Mouse (Mus musculus) CH12.LX (cell line): ENCODE data around the gene Dnah3. TPM values are rescaled to one million over a fixed set of nuclear protein-coding genes. Genes with fewer than 3 reads are reported as not detected.

Source experiments
- DNase-seq: peaks from one replicate; pipeline ENCODE4 v3.0.0-alpha.2; 2013; ENCODE audit errors: extremely low read depth
- H3K27ac ChIP-seq: 2 replicates; pipeline ENCODE4 v1.5.1; 2012; ENCODE audit warnings: low read depth, mild to moderate bottlenecking, control low read depth, moderate library complexity; ENCODE audit not compliant: insufficient read depth
- H3K27me3 ChIP-seq: replicated peaks from 2 replicates; pipeline ENCODE3; 2012; ENCODE audit warnings: inconsistent platforms
- H3K36me3 ChIP-seq, 2 experiments: replicated peaks in 1 of 2; 2 replicates each; pipeline versions ENCODE3 to v1.6.1; 2012; ENCODE audit warnings: inconsistent platforms in 1 of 2, low read length in 1 of 2, mild to moderate bottlenecking in 1 of 2, mixed read lengths in 1 of 2, moderate library complexity in 1 of 2; ENCODE audit not compliant: control insufficient read depth in 1 of 2, insufficient read depth in 1 of 2
- H3K4me1 ChIP-seq, 2 experiments: 2 replicates each; pipeline ENCODE4 v1.6.1; 2012; ENCODE audit warnings: inconsistent platforms in 1 of 2, moderate library complexity in 1 of 2; ENCODE audit not compliant: insufficient read depth in 2 of 2, control insufficient read depth in 1 of 2
- H3K4me2 ChIP-seq: 2 replicates; pipeline ENCODE4 v1.6.1; 2012; ENCODE audit warnings: low read depth, mild to moderate bottlenecking, control low read depth; ENCODE audit not compliant: poor library complexity, insufficient read depth, severe bottlenecking
- H3K4me3 ChIP-seq, 3 experiments: fragments of 150-350 bp in 1 of 3; sonication (generic) in 1 of 3; replicated peaks in 1 of 3; 2 replicates each; pipeline versions ENCODE3 to v1.5.1; 2011 to 2012; ENCODE audit warnings: low read depth in 2 of 3, low read length in 2 of 3, mild to moderate bottlenecking in 2 of 3, moderate library complexity in 2 of 3, control low read depth in 1 of 3, improper control_type of control experiment in 1 of 3, inconsistent platforms in 1 of 3, mixed read lengths in 1 of 3; ENCODE audit not compliant: poor library complexity in 1 of 3
- H3K79me2 ChIP-seq: replicated peaks from 2 replicates; pipeline ENCODE4 v1.6.1; 2012; ENCODE audit warnings: mild to moderate bottlenecking, moderate library complexity; ENCODE audit not compliant: control insufficient read depth, poor library complexity, insufficient read depth, severe bottlenecking; ENCODE audit errors: extremely low read depth
- H3K9ac ChIP-seq: 2 replicates; pipeline ENCODE4 v1.6.1; 2012; ENCODE audit warnings: low read depth, mild to moderate bottlenecking, control low read depth, moderate library complexity; ENCODE audit not compliant: insufficient read depth
- H3K9me3 ChIP-seq: replicated peaks from 2 replicates; pipeline ENCODE3; 2012; ENCODE audit warnings: low read length, inconsistent platforms, mixed read lengths
- BHLHE40 ChIP-seq: IDR thresholded peaks from 2 replicates; pipeline ENCODE4 v1.6.1; 2011; ENCODE audit warnings: mild to moderate bottlenecking, low read depth, low read length, improper control_type of control experiment
- CHD2 ChIP-seq: IDR thresholded peaks from 2 replicates; pipeline ENCODE4 v1.6.1; 2011; ENCODE audit warnings: low read length, improper control_type of control experiment
- CTCF ChIP-seq, 2 experiments: IDR thresholded peaks in 1 of 2; conservative IDR thresholded peaks in 1 of 2; 2 replicates each; pipeline ENCODE4 v1.5.1; 2011 to 2012; ENCODE audit warnings: low read depth in 2 of 2, low read length in 2 of 2, improper control_type of control experiment in 1 of 2, inconsistent platforms in 1 of 2, mild to moderate bottlenecking in 1 of 2, moderate library complexity in 1 of 2
- E2F4 ChIP-seq: IDR thresholded peaks from 2 replicates; pipeline ENCODE4 v1.6.1; 2011; ENCODE audit warnings: low read depth, low read length, improper control_type of control experiment; ENCODE audit not compliant: insufficient replicate concordance
- ELF1 ChIP-seq: IDR thresholded peaks from 2 replicates; pipeline ENCODE4 v1.6.1; 2014; ENCODE audit warnings: low read depth, mild to moderate bottlenecking, inconsistent platforms, low read length, improper control_type of control experiment
- HCFC1 ChIP-seq: IDR thresholded peaks from 2 replicates; pipeline ENCODE4 v1.6.1; 2012; ENCODE audit warnings: low read depth, mild to moderate bottlenecking, inconsistent platforms, low read length, improper control_type of control experiment
- JUN ChIP-seq: IDR thresholded peaks from 2 replicates; pipeline ENCODE4 v1.6.1; 2011; ENCODE audit warnings: low read depth, mild to moderate bottlenecking, low read length, improper control_type of control experiment, moderate library complexity; ENCODE audit not compliant: insufficient read depth
- JUND ChIP-seq: conservative IDR thresholded peaks from 2 replicates; pipeline ENCODE4 v1.6.1; 2011; ENCODE audit warnings: low read depth, low read length, improper control_type of control experiment
- KAT2A ChIP-seq: IDR thresholded peaks from 2 replicates; pipeline ENCODE4 v1.6.1; 2012; ENCODE audit warnings: low read length, improper control_type of control experiment, inconsistent platforms; ENCODE audit not compliant: insufficient replicate concordance
- MAFK ChIP-seq: IDR thresholded peaks from 2 replicates; pipeline ENCODE4 v1.6.1; 2011; ENCODE audit warnings: low read length, improper control_type of control experiment; ENCODE audit not compliant: insufficient replicate concordance
- MAX ChIP-seq: IDR thresholded peaks from 2 replicates; pipeline ENCODE4 v1.6.1; 2011; ENCODE audit warnings: low read length, improper control_type of control experiment
- MXI1 ChIP-seq: IDR thresholded peaks from 2 replicates; pipeline ENCODE4 v1.6.1; 2011; ENCODE audit warnings: mild to moderate bottlenecking, low read depth, low read length, improper control_type of control experiment
- POLR2A ChIP-seq: IDR thresholded peaks from 2 replicates; pipeline ENCODE4 v1.6.1; 2011; ENCODE audit warnings: low read depth, mild to moderate bottlenecking, improper control_type of control experiment, low read length
- TBP ChIP-seq: conservative IDR thresholded peaks from 2 replicates; pipeline ENCODE4 v1.6.1; 2011; ENCODE audit warnings: low read depth, low read length, improper control_type of control experiment
- TCF12 ChIP-seq: IDR thresholded peaks from 2 replicates; pipeline ENCODE4 v1.6.1; 2014; ENCODE audit warnings: low read depth, mild to moderate bottlenecking, inconsistent platforms, low read length, improper control_type of control experiment
- UBTF ChIP-seq: IDR thresholded peaks from 2 replicates; pipeline ENCODE4 v1.6.1; 2012; ENCODE audit warnings: low read depth, mild to moderate bottlenecking, inconsistent platforms, low read length, improper control_type of control experiment, moderate library complexity
- USF1 ChIP-seq: IDR thresholded peaks from 2 replicates; pipeline ENCODE4 v1.6.1; 2014; ENCODE audit warnings: low read depth, mild to moderate bottlenecking, inconsistent platforms, low read length, improper control_type of control experiment
- USF2 ChIP-seq: conservative IDR thresholded peaks from 2 replicates; pipeline ENCODE4 v1.6.1; 2011; ENCODE audit warnings: low read depth, low read length, improper control_type of control experiment
- ZC3H11A ChIP-seq: IDR thresholded peaks from 2 replicates; pipeline ENCODE4 v1.6.1; 2012; ENCODE audit warnings: low read depth, mild to moderate bottlenecking, inconsistent platforms, low read length, improper control_type of control experiment
- ZMIZ1 ChIP-seq: IDR thresholded peaks from 2 replicates; pipeline ENCODE4 v1.6.1; 2012; ENCODE audit warnings: low read depth, mild to moderate bottlenecking, inconsistent platforms, low read length, improper control_type of control experiment
- dilution Hi-C: fragments of 300-500 bp; cut with MboI; formaldehyde crosslinking; loops from 2 replicates; pipeline ENCODE4 v1.14.3; 2020; ENCODE audit warnings: low sequenced_read_pairs; ENCODE audit not compliant: extremely low pct_unique_long_range_greater_than_20kb, extremely low pct_ligation_motif_present
- in situ Hi-C: fragments of 300-500 bp; cut with MboI; formaldehyde crosslinking; loops from 3 replicates; pipeline ENCODE4 v1.14.3; 2019; ENCODE audit warnings: low sequenced_read_pairs, low pct_ligation_motif_present, low pct_unique_long_range_greater_than_20kb, mixed read lengths
- polyA plus RNA-seq: library from polyadenylated mRNA; unstranded; fragments of >175 nt; gene quantifications from 2 replicates; pipeline ENCODE4 v1.2.1, GENCODE M21; 2012; ENCODE audit warnings: low read depth; ENCODE audit not compliant: insufficient read length
- total RNA-seq, 2 experiments: library from RNA; depleted of rRNA; stranded (reverse); fragments of 300-350 nt in 1 of 2; fragments of >200 nt in 1 of 2; gene quantifications; 2 replicates each; pipeline ENCODE4 v1.2.3; 2012 to 2014

Dnah3 gene
- total and polyA plus RNA-seq, 3 experiments: not detected

- Histone ChIP-seq H3K4me2 (no peak overlapping the region), H3K4me3 (no peak overlapping the region), H3K9me3 (no peaks in the 10 kb centered on the region), H3K27me3 (no peaks in the 10 kb centered on the region), H3K36me3 (no peaks in the 10 kb centered on the region), H3K27ac (no peak overlapping the region), H3K4me1 (peaks cover 0 to 5% of the 10 kb centered on the region in 2 experiments; a peak in 1 of 4 replicates), H3K79me2 (no peaks in the 10 kb centered on the region), H3K9ac (no peak overlapping the region)
- DNase-seq: no peak
- TF ChIP-seq BHLHE40 (no peak), MAFK (no peak)
- dilution Hi-C loops: no loop called here
- in situ Hi-C loops: no loop called here
Observed at GRCm38 (mm10) chr7:120094216-120094615, 864 bp downstream of the Dnah3 start.

- H3K4me2 ChIP-seq: no peak overlapping the region
- dilution Hi-C loops (no loop called here), in situ Hi-C loops (no loop called here)
- H3K9me3 ChIP-seq: no peaks in the 10 kb centered on the region
- no peaks in the 10 kb centered on the region for H3K27me3 ChIP-seq
- H3K4me1 ChIP-seq: peaks cover 0 to 4% of the 10 kb centered on the region in 2 experiments; a peak in 1 of 4 replicates
- H3K79me2 ChIP-seq: no peaks in the 10 kb centered on the region
- no peaks in the 10 kb centered on the region for H3K36me3 ChIP-seq
- H3K27ac ChIP-seq: no peak overlapping the region
- H3K4me3 ChIP-seq: no peak overlapping the region
- no peak for TF ChIP-seq BHLHE40
- no peak for TF ChIP-seq UBTF
- no peak for TF ChIP-seq ZMIZ1
- TF ChIP-seq ZC3H11A: no peak
- no peak for TF ChIP-seq MXI1
- TF ChIP-seq USF1: no peak
- no peak for TF ChIP-seq TBP
- TF ChIP-seq MAX: no peak
- no peak for TF ChIP-seq JUN
- no peak for TF ChIP-seq CTCF (conservative IDR thresholded peaks at IDR 0.05 in 1 of 2, IDR thresholded peaks at IDR 0.05 in 1 of 2; ENCODE audit: low read depth in 2 of 2, low read length in 2 of 2)
- TF ChIP-seq JUND: no peak
- TF ChIP-seq HCFC1: no peak
- TF ChIP-seq KAT2A: no peak
- TF ChIP-seq TCF12: no peak
- TF ChIP-seq USF2: no peak
- no peak for TF ChIP-seq E2F4
- no peak for TF ChIP-seq CHD2
- no peak for TF ChIP-seq ELF1
- TF ChIP-seq POLR2A: no peak
- TF ChIP-seq MAFK: no peak
- H3K9ac ChIP-seq: no peak overlapping the region
- no peak for DNase-seq
Observed at GRCm38 (mm10) chr7:120093033-120093432, 2.0 kb downstream of the Dnah3 start.
